Mouse (Mus musculus) embryo, embryonic 9.5 days (tissue): ENCODE measurements around the gene Robo1.
A peak's percentile ranks its signal among the peaks of the same experiment; 100 is the strongest.

Source experiments
- DNase-seq: peaks from one replicate; pipeline ENCODE4 v3.0.0-alpha.2; 2017; ENCODE audit errors: extremely low spot score

The Robo1 gene

GRCm38 (mm10) chr16:73002685-73003084 lies 694.6 kb downstream of the Robo1 start:
- no peak for DNase-seq

GRCm38 (mm10) chr16:73004601-73005000 lies 696.5 kb downstream of the Robo1 start:
- no peak for DNase-seq

- no peak for DNase-seq
Observed at GRCm38 (mm10) chr16:73005831-73006230, 697.7 kb downstream of the Robo1 start.

DNA sequence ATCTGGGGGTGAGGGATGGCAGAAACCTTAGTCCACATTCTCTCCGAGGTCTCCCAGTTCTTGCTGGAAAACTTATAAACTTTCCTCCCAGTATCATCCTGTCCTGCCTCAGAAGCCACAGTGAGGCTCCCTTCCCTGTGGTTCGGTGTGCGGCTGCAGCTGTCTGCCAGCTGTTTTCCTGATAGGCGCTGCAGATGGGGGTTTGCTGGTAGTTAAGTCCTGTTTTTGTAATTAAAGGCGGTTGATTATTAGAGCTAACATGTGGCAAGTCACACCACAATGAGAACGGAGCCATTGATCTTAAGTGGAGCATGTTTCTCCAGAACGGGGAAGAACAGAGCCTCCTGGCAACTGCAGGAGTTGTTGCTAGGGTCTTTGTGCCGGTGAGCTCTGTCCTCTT lies 699.3 kb downstream of the Robo1 start:
- DNase-seq, result no peak

- no peak for DNase-seq
Observed at GRCm38 (mm10) chr16:73011313-73011712, 703.2 kb downstream of the Robo1 start.

DNA sequence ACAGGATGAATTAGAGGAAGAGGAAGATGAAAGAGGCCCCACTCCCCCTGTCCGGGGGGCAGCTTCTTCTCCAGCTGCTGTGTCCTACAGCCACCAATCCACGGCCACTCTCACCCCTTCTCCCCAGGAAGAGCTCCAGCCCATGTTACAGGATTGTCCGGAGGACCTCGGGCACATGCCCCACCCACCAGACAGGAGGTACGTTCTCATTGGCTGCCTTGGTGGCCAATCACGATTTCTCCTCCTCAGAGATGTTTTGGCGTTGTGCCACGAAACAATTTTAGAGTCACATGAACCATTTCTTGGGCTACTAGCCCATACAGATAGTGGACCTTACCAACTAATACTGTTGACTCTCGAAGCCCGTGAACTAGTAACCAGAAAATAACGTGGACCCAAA lies 704.8 kb downstream of the Robo1 start:
- DNase-seq, result no peak

DNA sequence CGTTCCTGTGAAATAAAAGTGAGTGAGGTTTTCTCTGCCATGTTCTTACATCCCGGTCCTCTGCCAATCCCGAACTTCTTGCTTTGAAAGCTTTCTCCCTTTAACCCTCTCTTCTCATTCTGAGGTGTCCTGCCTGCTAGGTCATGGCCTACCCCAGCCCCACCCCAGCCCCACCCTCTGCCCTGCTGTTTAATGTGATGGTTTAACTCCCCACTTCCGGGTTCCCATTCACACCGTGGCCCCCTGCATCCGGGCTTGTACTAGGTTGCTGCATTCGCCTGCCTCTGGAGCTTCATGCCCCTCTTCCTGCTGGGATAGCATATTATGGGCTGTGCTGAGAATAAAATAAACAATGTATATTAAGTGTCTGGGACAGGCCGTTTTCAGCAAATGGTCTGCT lies 706.4 kb downstream of the Robo1 start:
- DNase-seq, result no peak

DNA sequence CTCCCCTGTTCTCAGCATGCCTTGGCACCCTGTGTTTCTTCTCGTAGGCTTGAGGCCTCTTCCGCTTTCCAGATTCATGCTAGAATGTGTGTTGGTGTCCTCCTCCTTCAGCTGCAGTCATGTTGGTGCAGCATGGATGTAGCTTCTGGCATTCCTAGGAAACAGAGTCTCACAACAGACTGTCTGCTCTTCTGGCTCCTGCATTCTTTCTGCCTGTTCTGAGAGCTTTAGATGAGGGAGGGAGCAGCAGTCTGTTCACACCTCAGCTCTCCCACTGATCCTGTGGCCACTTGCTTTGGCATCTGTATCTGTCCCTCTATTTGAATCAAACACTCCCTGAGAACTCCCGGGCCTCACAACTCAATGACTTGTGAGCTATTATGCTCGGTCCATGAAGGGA lies 707.9 kb downstream of the Robo1 start:
- no peak for DNase-seq

- no peak for DNase-seq
Observed at GRCm38 (mm10) chr16:73016801-73017200, 708.7 kb downstream of the Robo1 start.

- no peak for DNase-seq
Observed at GRCm38 (mm10) chr16:73024326-73024725, 716.2 kb downstream of the Robo1 start.

DNA sequence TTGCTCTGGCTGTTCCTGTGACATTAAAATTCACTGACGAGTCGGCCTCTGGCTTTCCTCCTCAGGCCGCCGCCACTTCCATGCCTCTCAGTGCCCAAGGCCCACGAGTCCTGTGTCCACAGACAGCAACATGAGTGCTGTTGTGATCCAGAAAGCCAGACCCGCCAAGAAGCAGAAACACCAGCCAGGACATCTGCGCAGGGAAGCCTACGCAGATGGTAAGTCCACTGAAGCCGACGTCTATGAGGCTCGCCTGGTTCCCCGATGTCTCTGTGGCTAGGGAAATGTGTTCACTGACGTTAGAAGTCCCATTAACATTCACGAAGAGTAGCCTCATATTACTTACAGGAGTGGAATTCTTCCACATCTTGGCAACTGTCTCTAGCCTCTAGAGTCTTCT lies 719.6 kb downstream of the Robo1 start:
- DNase-seq, result no peak

- no peak for DNase-seq
Observed at GRCm38 (mm10) chr16:73030999-73031398, 722.9 kb downstream of the Robo1 start.

DNA sequence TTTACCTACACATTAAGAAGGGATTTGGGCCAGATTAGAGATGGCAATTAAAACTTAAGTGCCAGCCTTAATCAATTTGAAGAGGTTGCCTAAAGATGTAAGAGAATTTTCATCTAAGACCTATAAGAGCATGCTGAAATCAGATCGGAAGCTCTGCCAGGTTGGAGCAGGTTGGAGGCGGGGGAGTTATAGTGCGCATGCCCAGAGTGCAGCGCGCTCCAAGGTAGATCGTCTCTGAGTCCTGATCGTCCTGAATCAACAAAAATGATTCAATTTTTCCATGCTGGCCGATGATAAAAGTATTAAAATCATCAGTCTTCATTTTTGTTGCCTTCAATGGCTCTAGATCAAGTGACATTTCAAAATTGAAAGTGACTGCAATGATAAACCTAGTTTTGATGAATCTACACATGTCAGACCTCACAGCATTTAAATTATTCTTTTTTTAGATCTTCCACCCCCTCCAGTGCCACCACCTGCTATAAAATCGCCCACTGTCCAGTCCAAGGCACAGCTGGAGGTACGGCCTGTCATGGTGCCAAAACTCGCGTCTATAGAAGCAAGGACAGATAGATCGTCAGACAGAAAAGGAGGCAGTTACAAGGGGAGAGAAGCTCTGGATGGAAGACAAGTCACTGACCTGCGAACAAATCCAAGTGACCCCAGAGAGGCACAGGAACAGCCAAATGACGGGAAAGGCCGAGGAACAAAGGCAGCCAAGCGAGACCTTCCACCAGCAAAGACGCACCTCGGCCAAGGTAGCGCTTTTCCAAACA lies 727.3 kb downstream of the Robo1 start:
- no peak for DNase-seq

- peak; percentile 17 for DNase-seq
Observed at GRCm38 (mm10) chr16:73038552-73038951, 730.4 kb downstream of the Robo1 start.

DNA sequence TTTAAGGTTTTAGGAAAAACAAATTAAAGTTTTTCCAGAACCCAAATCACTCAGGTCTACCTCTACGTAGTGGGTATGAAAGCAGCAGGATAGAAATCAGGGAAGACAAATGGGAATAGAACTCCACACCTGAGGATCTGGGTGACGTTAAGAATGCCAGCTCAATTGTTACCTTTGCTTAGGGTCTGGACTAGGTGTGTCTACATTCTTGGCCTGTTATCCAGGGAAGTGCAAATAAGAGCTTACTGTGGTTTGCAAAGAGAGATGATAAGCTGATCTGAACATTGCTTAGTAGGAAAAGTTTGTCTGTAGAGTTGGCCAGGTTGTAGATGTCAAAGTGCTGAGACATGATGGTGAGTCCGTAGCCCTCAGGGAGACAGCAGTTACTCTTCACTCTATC lies 754.4 kb downstream of the Robo1 start:
- no peak for DNase-seq

- DNase-seq, result no peak
Observed at GRCm38 (mm10) chr16:73067782-73068181, 759.7 kb downstream of the Robo1 start.

DNA sequence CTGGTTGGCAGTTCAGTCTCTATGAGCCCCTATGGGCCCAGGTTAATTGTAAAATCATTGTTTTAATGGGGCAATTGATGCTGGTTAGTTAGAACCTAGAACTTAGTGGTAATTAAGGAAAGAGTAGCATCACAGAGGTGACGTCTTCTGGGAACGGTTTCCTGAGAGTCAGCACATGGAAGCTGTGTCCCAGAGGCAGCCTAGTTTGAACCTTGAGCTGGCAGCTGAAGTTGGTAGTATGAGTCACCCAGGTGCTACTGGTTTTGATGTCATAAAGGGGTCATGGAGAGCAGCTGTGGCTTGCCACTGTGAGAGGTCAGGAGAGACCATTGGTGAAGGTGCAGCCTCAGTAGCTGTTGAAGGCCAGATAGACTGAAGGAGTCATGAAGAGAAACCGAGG lies 763.9 kb downstream of the Robo1 start:
- DNase-seq, result no peak

- DNase-seq, result no peak
Observed at GRCm38 (mm10) chr16:73072883-73073282, 764.8 kb downstream of the Robo1 start.

DNA sequence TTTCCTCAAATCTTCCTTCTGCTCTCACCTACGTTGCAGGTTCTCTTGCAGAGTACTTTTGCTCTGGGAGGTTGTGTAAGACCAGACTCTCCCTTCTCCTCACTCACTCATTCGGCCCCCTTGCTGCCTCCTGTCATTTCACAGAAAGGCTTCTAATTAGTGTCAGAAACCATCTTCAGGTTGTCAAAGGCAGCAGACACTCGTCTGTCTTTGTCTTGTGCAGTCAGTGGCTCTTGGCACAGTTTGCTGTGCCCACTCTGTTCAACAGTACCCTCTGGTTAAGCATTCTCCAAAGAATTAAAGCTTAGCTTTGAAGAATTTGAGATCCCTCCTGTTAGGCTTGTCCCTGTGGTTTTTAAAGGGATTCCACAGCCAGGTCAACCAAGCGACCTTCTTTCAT lies 774.3 kb downstream of the Robo1 start:
- DNase-seq, result no peak

- DNase-seq, result no peak
Observed at GRCm38 (mm10) chr16:73083077-73083476, 775.0 kb downstream of the Robo1 start.
